Mouse (Mus musculus) heart, adult 2 months (tissue): ENCODE data around the gene Slc44a2. TPM values are rescaled to one million over a fixed set of nuclear protein-coding genes. Genes with fewer than 3 reads are reported as not detected.

ENCODE experiments used
- DNase-seq, 2 experiments: peaks; one replicate each; pipeline ENCODE4 v3.0.0; 2021
- H3K27ac ChIP-seq: fragments of 200-600 bp; 2 replicates; pipeline ENCODE4 v1.8.1; 2022
- H3K27me3 ChIP-seq: fragments of 200-500 bp; 2 replicates; pipeline ENCODE4 v1.6.1; 2012; ENCODE audit warnings: mild to moderate bottlenecking, low read length, inconsistent platforms, mixed read lengths; ENCODE audit not compliant: control insufficient read depth, insufficient read depth
- H3K36me3 ChIP-seq: fragments of 200-500 bp; 2 replicates; pipeline ENCODE4 v1.6.1; 2012; ENCODE audit warnings: low read length, inconsistent platforms; ENCODE audit not compliant: control insufficient read depth, insufficient read depth
- H3K4me1 ChIP-seq: fragments of 200-500 bp; 2 replicates; pipeline ENCODE4 v1.6.1; 2011; ENCODE audit warnings: low read length; ENCODE audit not compliant: control insufficient read depth, insufficient read depth
- H3K4me3 ChIP-seq: fragments of 200-600 bp; 2 replicates; pipeline ENCODE4 v1.8.1; 2022
- H3K79me2 ChIP-seq: fragments of 200-500 bp; replicated peaks from 2 replicates; pipeline ENCODE4 v1.6.1; 2012; ENCODE audit warnings: mild to moderate bottlenecking, inconsistent platforms, low read length, moderate library complexity, mixed read lengths; ENCODE audit not compliant: control insufficient read depth, insufficient read depth
- H3K9ac ChIP-seq: fragments of 200-500 bp; 2 replicates; pipeline ENCODE4 v1.6.1; 2012; ENCODE audit warnings: low read depth, mild to moderate bottlenecking, control low read depth, inconsistent platforms, low read length, mixed read lengths
- CTCF ChIP-seq: fragments of 200-600 bp; IDR thresholded peaks from 2 replicates; pipeline ENCODE4 v1.8.1; 2022; ENCODE audit warnings: antibody characterized with exemption, mild to moderate bottlenecking, moderate library complexity
- EP300 ChIP-seq: fragments of 200-500 bp; IDR thresholded peaks from 2 replicates; pipeline ENCODE4 v1.6.1; 2011; ENCODE audit warnings: low read depth, low read length, control low read depth; ENCODE audit not compliant: insufficient read depth
- POLR2A ChIP-seq: fragments of 200-500 bp; IDR thresholded peaks from 2 replicates; pipeline ENCODE4 v1.6.1; 2011; ENCODE audit warnings: mild to moderate bottlenecking, low read depth, low read length, control low read depth; ENCODE audit not compliant: insufficient read depth
- WGBS: fragments of 180-500 bp; shearing (Covaris S2); methylation state at CpG from one replicate; pipeline ENCODE4 v1.1.7; 2018; 5-methylcytosine and 5-hydroxymethylcytosine counted together
- intact Hi-C: fragments of 180-260 bp; cut with DNase I; formaldehyde crosslinking; loops from one replicate; pipeline ENCODE4 v1.15.1; 2025
- polyA plus RNA-seq: library from polyadenylated mRNA; depleted of rRNA; stranded (reverse); fragments of >200 nt; gene quantifications from 2 replicates; pipeline ENCODE4 v1.2.3, GENCODE M21; 2012; rRNA removed
- total RNA-seq, 2 experiments: library from RNA; stranded (reverse); gene quantifications; 2 replicates each; pipeline ENCODE4 v1.2.3; 2021

The Slc44a2 gene
- total and polyA plus RNA-seq, 3 experiments, result 77.0 to 89.5 (median 86.8) TPM

GRCm38 (mm10) chr9:21403745-21404144, 83.2 kb downstream of the Slc44a2 start:
- intact Hi-C loops, result no loop called here
- no peak overlapping the region for H3K27ac ChIP-seq
- no peaks in the 10 kb centered on the region for H3K36me3 ChIP-seq
- H3K9ac ChIP-seq, result no peak overlapping the region
- TF ChIP-seq CTCF (no peak), EP300 (no peak), POLR2A (no peak)
- no peak for DNase-seq
- no peaks in the 10 kb centered on the region for H3K4me1 ChIP-seq
- H3K4me3 ChIP-seq, result no peak overlapping the region
- no peaks in the 10 kb centered on the region for H3K27me3 ChIP-seq
- WGBS, result 94% methylated on average over 5 of the region's 5 CpGs
- H3K79me2 ChIP-seq, result no peaks in the 10 kb centered on the region

Other genes with a start within 250 kb of the Slc44a2 start
- under 1 TPM in 1 of 2 experiments, not detected in 1; 0.30 TPM for gene Gm49373, start 247.6 kb upstream of the Slc44a2 start, total RNA-seq
- gene Gm49373, start 247.6 kb upstream of the Slc44a2 start, polyA plus RNA-seq, result 0.27 and 0.32 TPM in 2 replicates
- 10 to 100 TPM; 35.8 to 41.4 TPM for gene Fdx1l, start 247.1 kb upstream of the Slc44a2 start, total RNA-seq
- gene Fdx1l, start 247.1 kb upstream of the Slc44a2 start, polyA plus RNA-seq, result 48.3 and 51.1 TPM in 2 replicates
- under 1 TPM; 0.31 to 0.34 TPM for gene Gm38431, start 228.7 kb upstream of the Slc44a2 start, total RNA-seq
- gene Gm38431, start 228.7 kb upstream of the Slc44a2 start, polyA plus RNA-seq, result 2.0 and 2.3 TPM in 2 replicates
- 10 to 100 TPM; 26.3 to 27.9 TPM for gene Raver1, start 228.7 kb upstream of the Slc44a2 start, total RNA-seq
- gene Raver1, start 228.7 kb upstream of the Slc44a2 start, polyA plus RNA-seq, result 27.4 and 29.1 TPM in 2 replicates
- 1 to 10 TPM; 7.3 to 8.1 TPM for gene Tyk2, start 189.5 kb upstream of the Slc44a2 start, total RNA-seq
- 13.5 and 13.7 TPM in 2 replicates for gene Tyk2, start 189.5 kb upstream of the Slc44a2 start, polyA plus RNA-seq
- gene Cdc37, start 170.7 kb upstream of the Slc44a2 start, total RNA-seq, result 100 to 1,000 TPM; 150 to 162 TPM
- gene Cdc37, start 170.7 kb upstream of the Slc44a2 start, polyA plus RNA-seq, result 62.3 and 96.1 TPM in 2 replicates
- 10 to 100 TPM; 58.9 to 60.0 TPM for gene Pde4a, start 155.0 kb upstream of the Slc44a2 start, total RNA-seq
- gene Pde4a, start 155.0 kb upstream of the Slc44a2 start, polyA plus RNA-seq, result 57.2 and 68.9 TPM in 2 replicates
- gene Keap1, start 81.3 kb upstream of the Slc44a2 start, total RNA-seq, result 10 to 100 TPM; 37.6 to 47.2 TPM
- 40.4 and 46.0 TPM in 2 replicates for gene Keap1, start 81.3 kb upstream of the Slc44a2 start, polyA plus RNA-seq
- 1 to 10 TPM; 1.2 to 1.3 TPM for gene S1pr5, start 72.3 kb upstream of the Slc44a2 start, total RNA-seq
- 0.73 and 1.5 TPM in 2 replicates for gene S1pr5, start 72.3 kb upstream of the Slc44a2 start, polyA plus RNA-seq
- 100 to 1,000 TPM in 1 of 2 experiments, 10 to 100 TPM in 1; 88.7 to 100 TPM for gene Atg4d, start 55.4 kb upstream of the Slc44a2 start, total RNA-seq
- gene Atg4d, start 55.4 kb upstream of the Slc44a2 start, polyA plus RNA-seq, result 60.8 and 72.6 TPM in 2 replicates
- gene Kri1, start 32.7 kb upstream of the Slc44a2 start, total RNA-seq, result 10 to 100 TPM; 16.3 to 16.8 TPM
- gene Kri1, start 32.7 kb upstream of the Slc44a2 start, polyA plus RNA-seq, result 10.5 and 12.8 TPM in 2 replicates
- 10 to 100 TPM; 11.3 to 15.0 TPM for gene Cdkn2d, start 29.3 kb upstream of the Slc44a2 start, total RNA-seq
- 25.0 and 32.9 TPM in 2 replicates for gene Cdkn2d, start 29.3 kb upstream of the Slc44a2 start, polyA plus RNA-seq
- not detected for gene Ap1m2, start 8.4 kb upstream of the Slc44a2 start, total RNA-seq
- gene Ap1m2, start 8.4 kb upstream of the Slc44a2 start, polyA plus RNA-seq, result 1.0 TPM in 1 of 2 replicates, not detected in the other
- 10 to 100 TPM; 27.7 to 29.0 TPM for gene Ilf3, start 47.2 kb downstream of the Slc44a2 start, total RNA-seq
- 22.6 and 29.0 TPM in 2 replicates for gene Ilf3, start 47.2 kb downstream of the Slc44a2 start, polyA plus RNA-seq
- 1 to 10 TPM; 8.3 to 8.5 TPM for gene Qtrt1, start 91.1 kb downstream of the Slc44a2 start, total RNA-seq
- 19.2 and 20.8 TPM in 2 replicates for gene Qtrt1, start 91.1 kb downstream of the Slc44a2 start, polyA plus RNA-seq
- gene Dnm2, start 104.2 kb downstream of the Slc44a2 start, total RNA-seq, result 10 to 100 TPM; 63.9 to 64.8 TPM
- gene Dnm2, start 104.2 kb downstream of the Slc44a2 start, polyA plus RNA-seq, result 52.1 and 68.2 TPM in 2 replicates
- gene Tmed1, start 189.6 kb downstream of the Slc44a2 start, total RNA-seq, result 10 to 100 TPM; 40.9 to 47.2 TPM
- gene Tmed1, start 189.6 kb downstream of the Slc44a2 start, polyA plus RNA-seq, result 48.1 and 58.9 TPM in 2 replicates
- gene AB124611, start 205.5 kb downstream of the Slc44a2 start, total RNA-seq, result 1 to 10 TPM; 1.4 to 2.4 TPM
- 1.5 TPM in 2 replicates for gene AB124611, start 205.5 kb downstream of the Slc44a2 start, polyA plus RNA-seq
- 10 to 100 TPM; 61.5 to 66.5 TPM for gene Carm1, start 226.2 kb downstream of the Slc44a2 start, total RNA-seq
- 65.4 and 77.6 TPM in 2 replicates for gene Carm1, start 226.2 kb downstream of the Slc44a2 start, polyA plus RNA-seq